Mouse (Mus musculus) mesoderm, embryonic 11.5 days (tissue): Measurements from ENCODE around the gene Pcare.

Experiments
- DNase-seq: peaks from one replicate; pipeline ENCODE4 v3.0.0-alpha.2; 2012; ENCODE audit warnings: low read depth, low spot score

The Pcare gene

GRCm38 (mm10) chr17:71730655-71731054, 22.0 kb downstream of the Pcare start:
- DNase-seq = no peak

DNA sequence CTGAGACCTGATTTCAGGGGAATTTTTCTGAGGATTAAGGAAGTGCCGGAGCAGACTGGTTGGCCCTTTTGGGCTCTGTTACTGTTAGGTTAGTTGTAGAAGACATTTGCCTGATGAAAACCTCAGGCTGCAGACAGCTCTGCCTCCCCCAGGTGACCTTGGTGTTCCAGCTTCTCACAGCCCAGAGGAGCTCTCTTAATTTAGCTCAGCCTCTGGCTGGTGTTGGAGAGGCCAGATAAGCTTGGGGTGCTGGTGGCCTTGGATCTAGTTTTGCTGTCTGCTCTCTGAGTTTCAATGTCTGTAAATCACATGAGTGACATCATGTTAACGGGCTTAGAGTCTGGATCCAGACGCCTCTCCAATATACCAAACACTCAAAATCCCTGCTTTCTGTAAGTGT, 31.7 kb downstream of the Pcare start:
- DNase-seq = no peak

DNA sequence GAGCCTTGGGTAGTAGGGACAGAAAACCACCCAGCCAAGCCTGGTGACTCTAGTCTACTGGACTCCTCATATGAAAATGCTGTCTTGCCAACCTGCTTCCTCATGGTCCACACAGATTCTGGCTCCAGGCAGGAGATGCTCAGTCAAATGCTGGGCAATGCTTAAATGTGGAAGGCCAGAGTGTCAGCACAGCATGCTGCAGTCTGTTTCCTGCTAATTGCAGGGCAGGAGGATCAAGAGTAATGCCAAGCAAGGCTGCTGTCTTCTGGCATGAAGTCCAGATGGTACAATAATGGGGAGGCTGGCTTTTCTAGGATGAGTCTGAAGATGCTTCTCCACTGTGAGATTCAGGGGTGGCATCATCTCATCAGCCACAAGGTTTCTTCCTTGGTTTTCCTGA, 32.3 kb downstream of the Pcare start:
- DNase-seq = no peak

- DNase-seq = no peak
These were observed 34.6 kb downstream of the Pcare start for GRCm38 (mm10) chr17:71717881-71718625.

DNA sequence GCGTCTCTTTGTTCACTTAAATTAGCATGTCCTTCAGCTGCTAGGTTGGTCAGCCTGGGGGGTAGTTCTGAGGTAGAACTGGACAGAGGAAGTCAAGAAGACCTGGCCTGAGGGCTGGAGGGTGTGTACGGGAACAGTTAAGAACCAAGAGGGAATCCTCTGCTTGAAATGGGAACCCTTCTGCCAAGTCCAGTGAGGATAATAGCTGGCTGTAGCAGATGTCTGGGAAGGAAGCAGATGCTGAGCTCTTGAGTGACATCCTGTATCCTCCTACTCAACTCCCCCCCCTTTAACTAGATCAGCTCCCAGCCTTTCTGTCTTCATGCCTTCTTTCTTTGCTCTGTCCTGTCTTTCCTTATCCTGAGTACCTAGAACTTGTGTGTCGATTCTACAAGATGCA, 37.7 kb downstream of the Pcare start:
- no peak for DNase-seq

DNA sequence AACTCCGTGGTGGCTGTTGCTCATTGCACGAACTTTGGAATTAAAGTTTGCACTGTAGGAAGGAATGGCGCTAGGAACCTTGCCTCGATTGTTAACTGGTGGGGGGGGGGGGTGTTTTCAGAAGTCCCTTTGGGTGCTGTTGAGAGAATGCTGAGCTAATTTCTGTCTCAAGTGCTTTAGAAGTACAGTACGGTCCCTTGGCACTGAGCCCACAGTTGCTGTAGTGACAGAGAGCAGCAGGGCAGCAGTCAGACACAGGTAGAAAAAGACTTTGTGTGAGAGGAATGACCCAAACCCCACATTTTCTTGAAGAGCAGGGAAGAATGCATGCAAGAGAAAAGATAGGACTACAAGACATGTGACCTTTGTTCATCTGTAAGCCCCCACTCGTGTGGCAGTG, 40.4 kb downstream of the Pcare start:
- DNase-seq = no peak

DNA sequence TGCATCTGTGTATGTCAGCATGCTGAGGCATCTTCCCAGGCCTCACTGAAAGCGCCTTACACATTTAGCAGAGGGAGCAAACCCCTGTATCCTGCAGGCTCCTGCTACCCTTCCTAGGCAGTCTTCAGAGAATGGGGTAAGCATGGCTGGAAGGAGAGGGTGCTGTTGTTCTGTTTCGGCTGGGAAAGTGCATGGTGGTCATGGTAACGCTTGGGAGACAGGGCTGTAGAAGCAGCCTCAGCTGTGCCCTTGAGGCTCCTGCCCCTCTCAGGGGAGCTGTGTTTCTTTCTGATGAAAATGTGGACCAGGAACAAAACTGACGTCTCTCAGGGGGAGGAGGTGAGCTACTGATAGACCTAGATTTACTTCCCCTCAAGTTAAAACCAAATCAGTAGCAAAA, 45.0 kb downstream of the Pcare start:
- no peak for DNase-seq

GRCm38 (mm10) chr17:71705550-71706480, 46.9 kb downstream of the Pcare start:
- no peak for DNase-seq

DNA sequence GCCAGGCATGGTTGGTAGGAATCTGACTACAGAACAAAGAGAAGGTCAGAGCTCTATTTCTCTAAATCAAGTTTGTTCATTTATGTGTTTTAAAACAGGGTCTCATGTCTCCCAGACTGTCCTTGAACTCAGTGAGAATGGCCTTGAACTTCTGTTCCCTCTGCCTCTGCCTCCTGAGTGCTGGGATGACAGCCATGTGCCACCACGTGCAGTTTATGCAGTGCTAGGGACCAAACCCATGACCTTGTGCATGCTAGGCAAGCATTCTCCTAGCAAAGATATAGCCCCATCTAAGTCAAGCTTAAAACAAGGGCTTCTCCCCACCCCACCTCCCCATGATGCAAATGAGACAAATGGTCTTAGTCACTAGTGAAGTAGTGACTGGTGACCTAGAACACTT, 47.6 kb downstream of the Pcare start:
- DNase-seq = no peak

GRCm38 (mm10) chr17:71698619-71698956, 54.1 kb downstream of the Pcare start:
- DNase-seq = no peak

DNA sequence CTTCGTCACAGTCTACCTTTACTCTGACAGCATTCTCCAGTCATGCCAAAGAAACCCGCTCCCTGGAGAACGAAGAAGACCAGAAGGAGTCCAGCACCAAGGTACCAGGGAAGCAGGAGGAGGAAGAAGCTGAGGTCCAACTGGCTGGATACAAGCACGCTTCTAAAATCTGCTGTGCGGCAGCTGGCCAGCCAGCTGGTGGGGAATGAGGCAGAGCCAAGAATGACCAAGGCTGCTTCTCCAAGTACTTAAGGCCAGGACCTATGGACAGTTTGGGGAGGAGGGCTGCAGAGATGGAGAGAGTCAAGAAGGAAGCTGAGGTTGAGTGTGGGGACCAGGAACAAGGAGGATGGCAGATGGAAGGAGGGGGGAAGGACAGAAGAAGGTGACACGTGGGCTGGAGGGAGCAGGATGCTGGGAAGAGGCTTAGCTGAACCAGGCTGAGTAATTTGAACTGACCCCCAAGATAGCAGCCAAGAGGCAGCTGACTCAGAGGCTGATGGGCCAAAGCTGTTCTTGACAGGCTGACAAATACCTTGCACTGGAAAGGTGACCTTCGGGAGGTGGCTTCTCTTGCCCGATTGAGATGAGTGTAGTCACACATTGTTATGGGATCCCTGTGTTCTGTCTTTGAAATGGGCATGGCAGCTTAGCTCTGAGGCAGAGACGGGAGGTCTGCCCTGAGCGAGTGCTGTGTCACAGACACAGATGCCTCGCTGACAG, 54.6 kb downstream of the Pcare start:
- no peak for DNase-seq

GRCm38 (mm10) chr17:71696396-71696795, 56.3 kb downstream of the Pcare start:
- DNase-seq = no peak

- no peak for DNase-seq
These were observed 56.9 kb downstream of the Pcare start for GRCm38 (mm10) chr17:71695716-71696315.

GRCm38 (mm10) chr17:71695151-71695550, 57.5 kb downstream of the Pcare start:
- DNase-seq = no peak

DNA sequence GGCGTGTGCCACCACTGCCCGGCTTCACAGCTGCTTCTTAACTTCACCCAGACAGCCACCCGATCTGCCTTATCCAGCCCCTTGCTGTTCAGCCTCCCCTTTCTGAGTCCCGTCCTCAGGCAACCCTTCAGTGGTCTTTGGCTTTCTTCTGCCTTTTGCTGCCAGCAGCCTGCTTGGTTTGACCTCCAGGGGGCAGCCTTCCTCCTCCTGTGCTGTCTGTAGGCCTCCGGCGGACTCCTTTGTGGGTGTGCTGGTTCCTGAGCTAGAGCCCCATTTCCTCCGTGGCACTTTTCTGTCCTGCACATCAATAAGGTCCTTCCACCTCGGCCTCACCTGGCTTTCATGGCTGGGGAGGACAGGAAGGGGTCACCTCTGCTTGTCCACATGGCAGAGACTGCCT, 58.9 kb downstream of the Pcare start:
- DNase-seq = peak; percentile 43
